Mouse (Mus musculus) cerebellum, adult 18-20 months (tissue): Measurements from ENCODE around the gene Klb.
"Not testable (repeated sequence)": the region's sequence is repeated elsewhere in the genome, so short reads cannot be mapped to it uniquely, and the experiment has no call there.

Experiments used
- DNase-seq, 2 experiments: peaks; one replicate each; pipeline ENCODE4 v3.0.0; 2021

Gene Klb

GRCm38 (mm10) chr5:65348168-65348567, at the start of gene Klb:
Gene Klb, plus strand, starts transcription at chr5:65348314.
- no peak for DNase-seq

GRCm38 (mm10) chr5:65299623-65300022, 48.5 kb upstream of the Klb start:
- not testable (repeated sequence) for DNase-seq

GRCm38 (mm10) chr5:65300121-65300520, 48.0 kb upstream of the Klb start:
- no peak for DNase-seq

GRCm38 (mm10) chr5:65305516-65305915, 42.6 kb upstream of the Klb start:
- no peak for DNase-seq

- no peak for DNase-seq
Measured at GRCm38 (mm10) chr5:65308208-65308607, 39.9 kb upstream of the Klb start.

GRCm38 (mm10) chr5:65308866-65309265, 39.2 kb upstream of the Klb start:
- DNase-seq: no peak

- no peak for DNase-seq
Measured at GRCm38 (mm10) chr5:65319176-65319575, 28.9 kb upstream of the Klb start.

- no peak for DNase-seq
Measured at GRCm38 (mm10) chr5:65322165-65322564, 25.9 kb upstream of the Klb start.

- peak; percentile 58 to 66 for DNase-seq
Measured at GRCm38 (mm10) chr5:65324271-65324670, 23.8 kb upstream of the Klb start.

GRCm38 (mm10) chr5:65324758-65325355, 23.3 kb upstream of the Klb start:
- no peak for DNase-seq

GRCm38 (mm10) chr5:65326212-65326611, 21.9 kb upstream of the Klb start:
- no peak for DNase-seq

GRCm38 (mm10) chr5:65329971-65330370, 18.1 kb upstream of the Klb start:
- DNase-seq: no peak

- DNase-seq: no peak
Measured at GRCm38 (mm10) chr5:65334788-65335187, 13.3 kb upstream of the Klb start.

GRCm38 (mm10) chr5:65335298-65336074, 12.6 kb upstream of the Klb start, which contains the start of gene Rfc1:
Gene Rfc1, minus strand, starts transcription at chr5:65335670.
- peak; percentile 83 to 92 for DNase-seq

GRCm38 (mm10) chr5:65336075-65336355, 12.1 kb upstream of the Klb start:
- no peak for DNase-seq

GRCm38 (mm10) chr5:65338394-65338793, 9.7 kb upstream of the Klb start:
- no peak for DNase-seq

- no peak for DNase-seq
Measured at GRCm38 (mm10) chr5:65340167-65340566, 7.9 kb upstream of the Klb start.

GRCm38 (mm10) chr5:65350508-65350907, 2.4 kb downstream of the Klb start:
- DNase-seq: no peak

GRCm38 (mm10) chr5:65354097-65354496, 6.0 kb downstream of the Klb start:
- no peak for DNase-seq

- no peak for DNase-seq
Measured at GRCm38 (mm10) chr5:65354985-65355384, 6.9 kb downstream of the Klb start.

GRCm38 (mm10) chr5:65356851-65357250, 8.7 kb downstream of the Klb start:
- no peak for DNase-seq

GRCm38 (mm10) chr5:65357771-65358170, 9.7 kb downstream of the Klb start:
- no peak for DNase-seq

- DNase-seq: no peak
Measured at GRCm38 (mm10) chr5:65367837-65368236, 19.7 kb downstream of the Klb start.

GRCm38 (mm10) chr5:65371551-65371950, 23.4 kb downstream of the Klb start:
- DNase-seq: no peak

- no peak for DNase-seq
Measured at GRCm38 (mm10) chr5:65374746-65375145, 26.6 kb downstream of the Klb start.
